Comparison of ENCODE assay signal across 24 mouse cellular contexts in the genomic region with DNA sequence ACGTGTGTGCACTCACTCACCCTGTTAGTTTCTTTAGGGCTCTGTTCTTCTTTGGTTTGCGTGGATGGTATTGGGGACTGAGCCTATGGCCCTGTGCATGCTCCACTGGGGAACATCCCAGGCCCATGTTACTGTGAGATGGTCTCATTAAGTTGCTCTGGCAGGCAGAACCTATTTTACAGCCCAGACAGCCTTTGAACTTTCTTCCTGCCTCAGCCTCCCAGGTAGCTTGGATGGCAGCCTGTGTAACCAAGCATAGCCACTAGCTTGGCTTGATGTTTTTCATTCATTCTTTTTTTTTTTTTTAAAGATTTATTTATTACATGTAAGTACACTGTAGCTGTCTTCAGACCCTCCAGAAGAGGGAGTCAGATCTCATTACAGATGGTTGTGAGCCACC. TPM values are rescaled to one million over a fixed set of nuclear protein-coding genes. Genes with fewer than 3 reads are reported as not detected.
A peak's percentile ranks its signal among the peaks of the same experiment; 100 is the strongest.
DNase-seq lines count a peak whose midpoint lies in the region; ATAC-seq and TF ChIP-seq lines count a peak whose summit lies in the region.
"Had no signal": no experiment of that assay in that cellular context is flagged by ENCODE, and none has a peak within 500 bp of the region (broad histone marks: within the 10 kb centered on the region; RNA-seq: fewer than 3 reads in every experiment).

No protein-coding gene starts in this region.

- no peak overlapping the region for H3K9ac ChIP-seq in kidney, embryonic 15.5 days
- 0 out of 2 replicates have a peak overlapping the region, but pooled peaks have one; percentile 11 for H3K9ac ChIP-seq in liver, embryonic 13.5 days
- no peak overlapping the region for H3K9ac ChIP-seq in liver, postnatal 0 days (replicated peaks)
- H3K9ac ChIP-seq: embryonic facial prominence, embryonic 12.5 days; embryonic facial prominence, embryonic 15.5 days; forebrain, embryonic 15.5 days; heart, embryonic 12.5 days; heart, embryonic 15.5 days; hindbrain, embryonic 14.5 days had no signal

- no peak for TF ChIP-seq POLR2A in kidney, adult 2 months (IDR thresholded peaks at IDR 0.05; ENCODE audit: low read depth, low read length)

- H3K27ac ChIP-seq in kidney, adult 2 months (ENCODE audit: insufficient read depth, low read depth, low read length) = no peak overlapping the region
- H3K27ac ChIP-seq in kidney, embryonic 15.5 days = no peak overlapping the region
- no peak overlapping the region for H3K27ac ChIP-seq in liver, embryonic 13.5 days
- H3K27ac ChIP-seq in liver, postnatal 0 days (ENCODE audit: low read depth) = no peak overlapping the region
- H3K27ac ChIP-seq: embryonic facial prominence, embryonic 12.5 days; embryonic facial prominence, embryonic 15.5 days; forebrain, embryonic 15.5 days; heart, embryonic 15.5 days; hindbrain, embryonic 14.5 days had no signal

- TF ChIP-seq CTCF in kidney, adult 2 months (conservative IDR thresholded peaks at IDR 0.05; ENCODE audit: insufficient read depth, insufficient read length, low read depth, low read length) = no peak
- TF ChIP-seq CTCF in liver, postnatal 0 days (IDR thresholded peaks at IDR 0.05; ENCODE audit: low read depth) = no peak

- intact Hi-C loops in heart, postnatal 25 days (cut with DNase I) = no loop called here

- H3K4me3 ChIP-seq in kidney, adult 2 months (ENCODE audit: insufficient read depth, low read depth, low read length) = no peak overlapping the region
- no peak overlapping the region for H3K4me3 ChIP-seq in kidney, embryonic 15.5 days (replicated peaks)
- no peak overlapping the region for H3K4me3 ChIP-seq in liver, embryonic 13.5 days (replicated peaks)
- H3K4me3 ChIP-seq in liver, postnatal 0 days (ENCODE audit: low read depth, low read length) = no peak overlapping the region
- H3K4me3 ChIP-seq: embryonic facial prominence, embryonic 12.5 days; embryonic facial prominence, embryonic 15.5 days; forebrain, embryonic 15.5 days; heart, embryonic 12.5 days; heart, embryonic 15.5 days had no signal

- 79% methylated on average over 2 of the region's 2 CpGs for WGBS in kidney, adult 2 months
- 86% methylated on average over 2 of the region's 2 CpGs for WGBS in kidney, embryonic 15.5 days
- 85% methylated on average over 2 of the region's 2 CpGs for WGBS in liver, embryonic 13.5 days (ENCODE audit: insufficient replicate concordance)
- WGBS in liver, postnatal 0 days (ENCODE audit: insufficient replicate concordance) = 95% methylated on average over 2 of the region's 2 CpGs

- ATAC-seq in kidney, embryonic 15.5 days (replicated peaks; ENCODE audit: low FRiP score) = no peak
- no peak for ATAC-seq in liver, embryonic 13.5 days (ENCODE audit: low read depth)
- no peak for ATAC-seq in liver, postnatal 0 days
- ATAC-seq: CD4-positive, CD25-positive, alpha-beta regulatory T cell, adult 4 months; forebrain, embryonic 15.5 days had no signal

- H3K4me2 ChIP-seq in kidney, embryonic 15.5 days = no peak overlapping the region
- H3K4me2 ChIP-seq in liver, embryonic 13.5 days = no peak overlapping the region
- no peak overlapping the region for H3K4me2 ChIP-seq in liver, postnatal 0 days (ENCODE audit: low read depth, low read length)
- H3K4me2 ChIP-seq: embryonic facial prominence, embryonic 12.5 days; embryonic facial prominence, embryonic 15.5 days; forebrain, embryonic 15.5 days; heart, embryonic 12.5 days; heart, embryonic 15.5 days; hindbrain, embryonic 14.5 days had no signal

- H3K9me3 ChIP-seq in kidney, embryonic 15.5 days (replicated peaks) = no peaks in the 10 kb centered on the region
- H3K9me3 ChIP-seq in liver, embryonic 13.5 days (replicated peaks) = no peaks in the 10 kb centered on the region
- H3K9me3 ChIP-seq in liver, postnatal 0 days (ENCODE audit: low read length) = no peaks in the 10 kb centered on the region
- H3K9me3 ChIP-seq: embryonic facial prominence, embryonic 12.5 days; embryonic facial prominence, embryonic 15.5 days; forebrain, embryonic 15.5 days; heart, embryonic 12.5 days; heart, embryonic 15.5 days had no signal

- no peak for TF ChIP-seq EP300 in liver, postnatal 0 days (IDR thresholded peaks at IDR 0.05; ENCODE audit: low read depth)

- peak; percentile 80 for DNase-seq in kidney, adult 2 months
- no peak for DNase-seq in liver, embryonic 13.5 days
- no peak for DNase-seq in liver, postnatal 0 days
- peak; percentile 39 to 66 for DNase-seq in kidney, postnatal 25 days
- DNase-seq in heart, postnatal 25 days (ENCODE audit: low spot score) = no peak
- DNase-seq: adrenal gland, adult 2 months; adrenal gland, postnatal 14 days; cerebellum, adult 11 months; cerebellum, adult 2 months; cerebellum, adult 9-11 months; cerebellum, postnatal 25 days; gastrocnemius, postnatal 25 days; heart, adult 18-20 months; heart, postnatal 10 days; heart, postnatal 4 days had no signal

- no peaks in the 10 kb centered on the region for H3K36me3 ChIP-seq in kidney, adult 2 months (ENCODE audit: control insufficient read depth, insufficient read depth, low read length)
- H3K36me3 ChIP-seq in kidney, embryonic 15.5 days = peaks cover 38% of the 10 kb centered on the region
- peaks cover 41% of the 10 kb centered on the region for H3K36me3 ChIP-seq in liver, embryonic 13.5 days
- H3K36me3 ChIP-seq in liver, postnatal 0 days (replicated peaks; ENCODE audit: insufficient read depth, low read length) = peaks cover 15% of the 10 kb centered on the region

- H3K27me3 ChIP-seq in kidney, adult 2 months (replicated peaks; ENCODE audit: control insufficient read depth, insufficient read depth, low read length) = no peaks in the 10 kb centered on the region
- no peaks in the 10 kb centered on the region for H3K27me3 ChIP-seq in kidney, embryonic 15.5 days
- H3K27me3 ChIP-seq in liver, embryonic 13.5 days = no peaks in the 10 kb centered on the region
- no peaks in the 10 kb centered on the region for H3K27me3 ChIP-seq in liver, postnatal 0 days (ENCODE audit: insufficient read depth, low read length)
- H3K27me3 ChIP-seq: embryonic facial prominence, embryonic 12.5 days; embryonic facial prominence, embryonic 15.5 days; forebrain, embryonic 15.5 days; heart, embryonic 12.5 days; heart, embryonic 15.5 days had no signal

- H3K4me1 ChIP-seq in kidney, adult 2 months (ENCODE audit: control insufficient read depth, insufficient read depth, low read length) = peaks cover 6% of the 10 kb centered on the region; the same call in 1 of the 2 replicates
- H3K4me1 ChIP-seq in kidney, embryonic 15.5 days = peaks cover 17% of the 10 kb centered on the region
- H3K4me1 ChIP-seq in liver, embryonic 13.5 days (replicated peaks) = peaks cover 42% of the 10 kb centered on the region
- peaks cover 13% of the 10 kb centered on the region for H3K4me1 ChIP-seq in liver, postnatal 0 days (ENCODE audit: insufficient read depth)

RNA-seq across cellular contexts. Expression of a gene that starts 3.7 kb away (rescaled TPM):
- 27.1 and 28.6 TPM in 2 replicates for polyA plus RNA-seq in kidney, adult 2 months (2012; rRNA removed)
- 78.6 and 80.8 TPM in 2 replicates for polyA plus RNA-seq in kidney, embryonic 15.5 days (2015; fragmentation: Nextera tagmentation; extraction: Ambion mirVana)
- 91.0 and 100 TPM in 2 replicates for polyA plus RNA-seq in liver, embryonic 13.5 days (2015; fragmentation: Nextera tagmentation; extraction: Ambion mirVana)
- 30.6 and 34.2 TPM in 2 replicates for polyA plus RNA-seq in liver, postnatal 0 days (2015; fragmentation: Nextera tagmentation; extraction: Ambion mirVana)
- 10 to 100 TPM; 31.7 to 33.3 TPM for total RNA-seq in heart, postnatal 25 days (2021)

RNA-seq across cellular contexts. Expression of a gene that starts 3.8 kb away (rescaled TPM):
- 4.3 and 4.7 TPM in 2 replicates for polyA plus RNA-seq in kidney, adult 2 months (2012; rRNA removed)
- 3.7 and 4.7 TPM in 2 replicates for polyA plus RNA-seq in kidney, embryonic 15.5 days (2015; fragmentation: Nextera tagmentation; extraction: Ambion mirVana)
- 1.7 and 1.9 TPM in 2 replicates for polyA plus RNA-seq in liver, embryonic 13.5 days (2015; fragmentation: Nextera tagmentation; extraction: Ambion mirVana)
- 0.63 and 1.1 TPM in 2 replicates for polyA plus RNA-seq in liver, postnatal 0 days (2015; fragmentation: Nextera tagmentation; extraction: Ambion mirVana)
- 1 to 10 TPM; 5.2 to 5.7 TPM for total RNA-seq in heart, postnatal 25 days (2021)

RNA-seq across cellular contexts. Expression of a gene that starts 35.2 kb away (rescaled TPM):
- polyA plus RNA-seq in kidney, adult 2 months (2012; rRNA removed) = 6.9 and 9.0 TPM in 2 replicates
- polyA plus RNA-seq in kidney, embryonic 15.5 days (2015; fragmentation: Nextera tagmentation; extraction: Ambion mirVana) = 6.1 and 6.4 TPM in 2 replicates
- 1.6 TPM in 2 replicates for polyA plus RNA-seq in liver, embryonic 13.5 days (2015; fragmentation: Nextera tagmentation; extraction: Ambion mirVana)
- 1.1 and 1.8 TPM in 2 replicates for polyA plus RNA-seq in liver, postnatal 0 days (2015; fragmentation: Nextera tagmentation; extraction: Ambion mirVana)
- total RNA-seq in heart, postnatal 25 days (2021) = 1 to 10 TPM; 9.3 to 9.8 TPM

RNA-seq across cellular contexts. Expression of a gene that starts 44.5 kb away (rescaled TPM):
- polyA plus RNA-seq in kidney, adult 2 months (2012; rRNA removed) = 9.8 and 10.1 TPM in 2 replicates
- polyA plus RNA-seq in kidney, embryonic 15.5 days (2015; fragmentation: Nextera tagmentation; extraction: Ambion mirVana) = 6.2 and 7.8 TPM in 2 replicates
- polyA plus RNA-seq in liver, embryonic 13.5 days (2015; fragmentation: Nextera tagmentation; extraction: Ambion mirVana) = 0.33 and 0.46 TPM in 2 replicates
- polyA plus RNA-seq in liver, postnatal 0 days (2015; fragmentation: Nextera tagmentation; extraction: Ambion mirVana) = 0.13 and 0.29 TPM in 2 replicates
- total RNA-seq in heart, postnatal 25 days (2021) = under 1 TPM; 0.31 to 0.39 TPM
- total RNA-seq: common myeloid progenitor, adult 5-6 weeks; gastrocnemius, postnatal 25 days had no signal

Comparison
In these comparisons a context has a peak if more than half of its experiments do, and no peak if none do; other contexts are left out.
1. DNase-seq: peak in kidney, adult 2 months (single experiment) and kidney, postnatal 25 days (2 of 2); none in liver, embryonic 13.5 days (single experiment), liver, postnatal 0 days (single experiment) and heart, postnatal 25 days (single experiment).